Mouse (Mus musculus): ENCODE measurements at regions not wholly inside any gene's neighbourhood (a gene's known extent, or its start where the extent isn't known, plus 50 kb on each side); places are given as distances from the start of the nearest gene placed in this dataset.

GRCm38 (mm10) chr7:70279101-70279500 is 87.4 kb downstream of the Nr2f2 start:
- no peak for TF ChIP-seq CTCF (IDR thresholded peaks at IDR 0.05)
- TF ChIP-seq EP300 (IDR thresholded peaks at IDR 0.05) = no peak

All from lung, postnatal 0 days (tissue).